Mouse (Mus musculus): ENCODE measurements around the gene Cdc25a.

- TF ChIP-seq CTCF (IDR thresholded peaks at IDR 0.05; ENCODE audit: low read depth) = no peak
- TF ChIP-seq EP300 (optimal IDR thresholded peaks at IDR 0.05) = no peak
Measured at GRCm38 (mm10) chr9:109855947-109856346, 19.4 kb upstream of the Cdc25a start.
